22 mouse cellular contexts compared by ENCODE assay signal in genomic region chr14:51481332-51482015, GRCm38 (mm10). TPM values are rescaled to one million over a fixed set of nuclear protein-coding genes. Genes with fewer than 3 reads are reported as not detected.
DNase-seq lines count a peak whose midpoint lies in the region; TF ChIP-seq lines count a peak whose summit lies in the region.
"Not testable (repeated sequence)": the region's sequence is repeated elsewhere in the genome, so short reads cannot be mapped to it uniquely, and the experiment has no call there.
"Had no signal": no experiment of that assay in that cellular context is flagged by ENCODE, and none has a peak within 500 bp of the region (broad histone marks: within the 10 kb centered on the region; RNA-seq: fewer than 3 reads in every experiment).

No protein-coding gene starts in this region.

- TF ChIP-seq CTCF in E14TG2a.4 (conservative IDR thresholded peaks at IDR 0.05; ENCODE audit: low read length) = peak; percentile 30
- peak; percentile 25; the same call in 1 of the 2 replicates for TF ChIP-seq CTCF in gastrocnemius, adult 2 months (IDR thresholded peaks at IDR 0.05)
- not testable (repeated sequence) for TF ChIP-seq CTCF in kidney, adult 2 months (conservative IDR thresholded peaks at IDR 0.05; ENCODE audit: insufficient read depth, insufficient read length, low read depth, low read length); liver, adult 2 months (IDR thresholded peaks at IDR 0.05; ENCODE audit: low read depth, low read length)

- peak overlapping the region; percentile 92 for H3K4me2 ChIP-seq in myocyte (ENCODE audit: low read depth)

- not testable (repeated sequence) for H3K4me1 ChIP-seq in E14TG2a.4 (replicated peaks; ENCODE audit: low read depth, low read length); kidney, adult 2 months (ENCODE audit: control insufficient read depth, insufficient read depth, low read length); liver, adult 2 months (ENCODE audit: control insufficient read depth, insufficient read depth, low read length)

- H3K27me3 ChIP-seq in E14TG2a.4 (ENCODE audit: insufficient read depth, low read length); kidney, adult 2 months (replicated peaks; ENCODE audit: control insufficient read depth, insufficient read depth, low read length); liver, adult 2 months (ENCODE audit: control insufficient read depth, insufficient read depth, low read length); myocyte (ENCODE audit: control insufficient read depth, insufficient read depth, insufficient read length): not testable (repeated sequence)

- H3K4me3 ChIP-seq in E14TG2a.4 (replicated peaks; ENCODE audit: low read length) (peak overlapping the region; percentile 65; the same call in 1 of the 2 replicates), myocyte (peak overlapping the region; percentile 58)
- peak overlapping the region; percentile 64 for H3K4me3 ChIP-seq in gastrocnemius, adult 2 months
- peak overlapping the region; percentile 47; the same call in 1 of the 2 replicates for H3K4me3 ChIP-seq in kidney, adult 2 months (ENCODE audit: insufficient read depth, low read depth, low read length)
- peak overlapping the region; percentile 35 for H3K4me3 ChIP-seq in liver, adult 2 months (ENCODE audit: insufficient read depth, low read depth, low read length)

- peak; percentile 73 for DNase-seq in NIH3T3 (ENCODE audit: low read depth)
- DNase-seq in adrenal gland, postnatal 10 days = peak; percentile 46
- not testable (repeated sequence) for DNase-seq in gastrocnemius, adult 2 months
- peak; percentile 33 for DNase-seq in kidney, adult 2 months
- peak; percentile 74 for DNase-seq in liver, adult 2 months (ENCODE audit: extremely low read depth, low read depth, low spot score)

- intact Hi-C loops in gastrocnemius, adult 2 months (cut with DNase I) = not testable (repeated sequence)

- H3K36me3 ChIP-seq in E14TG2a.4 (ENCODE audit: insufficient read depth, low read length); kidney, adult 2 months (ENCODE audit: control insufficient read depth, insufficient read depth, low read length); liver, adult 2 months (ENCODE audit: control insufficient read depth, insufficient read depth, low read length); myocyte (ENCODE audit: control insufficient read depth, insufficient read depth): not testable (repeated sequence)

- H3K9ac ChIP-seq in liver, adult 2 months (ENCODE audit: low read depth, low read length) = not testable (repeated sequence)

- H3K9me3 ChIP-seq in E14TG2a.4 (ENCODE audit: low read length) = not testable (repeated sequence)

- H3K79me2 ChIP-seq in liver, adult 2 months (ENCODE audit: control insufficient read depth, insufficient read depth, low read length); myocyte (ENCODE audit: control insufficient read depth, insufficient read depth): not testable (repeated sequence)

- WGBS in kidney, adult 2 months = 52% methylated on average over 12 of the region's 12 CpGs
- WGBS in liver, adult 2 months = 72% methylated on average over 12 of the region's 12 CpGs

- H3K27ac ChIP-seq in gastrocnemius, adult 2 months; kidney, adult 2 months (ENCODE audit: insufficient read depth, low read depth, low read length); liver, adult 2 months (replicated peaks; ENCODE audit: insufficient read depth, low read depth, low read length): not testable (repeated sequence)

- H3ac ChIP-seq in myocyte (ENCODE audit: control insufficient read depth, insufficient read length) = not testable (repeated sequence)

- not testable (repeated sequence) for TF ChIP-seq POLR2A in kidney, adult 2 months (IDR thresholded peaks at IDR 0.05; ENCODE audit: low read depth, low read length); liver, adult 2 months (IDR thresholded peaks at IDR 0.05; ENCODE audit: extremely low read depth, insufficient read depth, low read length); myocyte (IDR thresholded peaks at IDR 0.05; ENCODE audit: insufficient read length, low read depth)

RNA-seq across cellular contexts. Expression of gene Vmn2r89, which starts 29.8 kb away (rescaled TPM):
- total RNA-seq in adrenal gland, postnatal 10 days (2021) = not detected
- total RNA-seq in gastrocnemius, adult 2 months (2021) = not detected
- polyA plus RNA-seq in kidney, adult 2 months (2012; rRNA removed) = not detected in 2 replicates
- not detected in 2 replicates for total RNA-seq in liver, adult 2 months (2014; rRNA removed)
- not detected in 2 replicates for polyA plus RNA-seq in liver, adult 2 months (2012; rRNA removed)
- polyA plus RNA-seq in myocyte (2012; fragmentation: generic; extraction: Trizol) = not detected
- total RNA-seq: gastrocnemius, postnatal 14 days; heart, adult 18-20 months; hindbrain, postnatal 0 days; layer of hippocampus, postnatal 14 days; megakaryocyte progenitor cell, adult 5-6 weeks had no signal
- polyA plus RNA-seq: embryonic facial prominence, embryonic 12.5 days; forebrain, embryonic 14.5 days; heart, embryonic 16.5 days; hindbrain, embryonic 10.5 days; hindbrain, postnatal 0 days; large intestine, adult 2 months; limb, embryonic 11.5 days; liver, embryonic 12.5 days; midbrain, embryonic 12.5 days; neural tube, embryonic 13.5 days; small intestine, adult 2 months had no signal
